Mouse (Mus musculus) G1E (cell line): ENCODE measurements around the gene Tbc1d2.

Experiments used
- CTCF ChIP-seq: IDR thresholded peaks from 2 replicates; pipeline ENCODE4 v1.5.1; 2012; ENCODE audit warnings: low read depth, low read length, inconsistent platforms, mixed read lengths
- GATA1 ChIP-seq: IDR thresholded peaks from 2 replicates; pipeline ENCODE4 v1.6.1; 2012; ENCODE audit warnings: borderline replicate concordance, low read length, inconsistent platforms, mixed read lengths
- TAL1 ChIP-seq: conservative IDR thresholded peaks from 2 replicates; pipeline ENCODE4 v1.6.1; 2012; ENCODE audit warnings: low read depth, low read length, inconsistent platforms, mixed read lengths

DNA sequence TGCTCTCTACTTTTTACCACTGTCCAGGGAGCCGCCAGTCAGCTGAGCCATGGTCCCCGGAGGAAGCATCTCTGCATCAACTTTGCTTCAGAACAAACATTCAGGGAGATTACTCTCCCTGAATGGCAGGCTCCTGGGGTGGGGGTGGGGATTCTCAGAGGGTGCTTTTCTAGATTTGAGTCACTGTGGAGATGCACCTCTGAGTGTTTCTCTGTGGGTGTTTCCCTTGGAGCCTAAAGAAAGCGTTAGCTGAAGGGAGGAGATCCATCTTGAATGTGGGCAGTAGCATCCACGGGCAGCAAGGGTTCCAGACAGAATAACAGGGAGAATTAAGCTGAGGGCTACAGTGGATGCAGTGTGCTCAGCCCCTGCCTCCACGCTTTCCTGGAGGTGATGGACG is 15.1 kb downstream of the Tbc1d2 start:
- no peak for TF ChIP-seq CTCF
- TF ChIP-seq GATA1, result no peak
- no peak for TF ChIP-seq TAL1
